11 mouse cellular contexts compared by ENCODE assay signal in the genomic region with DNA sequence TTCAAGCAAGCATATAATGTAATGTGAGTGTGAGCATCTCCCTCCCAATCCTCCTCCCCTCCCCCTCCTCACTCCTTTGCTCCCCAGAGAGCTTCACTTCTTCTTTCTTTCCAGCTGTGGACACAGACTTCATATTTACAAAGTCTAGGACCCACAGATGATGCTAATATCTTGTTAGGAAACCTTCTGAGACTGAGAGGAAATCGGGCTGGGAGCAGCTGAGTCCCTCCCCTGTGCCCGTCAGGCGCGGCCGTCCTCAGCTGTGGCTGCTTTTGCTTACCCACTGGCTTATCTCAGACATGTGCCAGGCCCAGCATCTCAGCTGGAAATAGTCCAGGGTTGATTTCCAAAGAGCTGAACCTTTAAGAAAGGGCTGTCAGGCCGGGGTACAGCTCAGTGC. TPM values are rescaled to one million over a fixed set of nuclear protein-coding genes. Genes with fewer than 3 reads are reported as not detected.
A peak's percentile ranks its signal among the peaks of the same experiment; 100 is the strongest.
DNase-seq lines count a peak whose midpoint lies in the region; ATAC-seq lines count a peak whose summit lies in the region.
"Had no signal": no experiment of that assay in that cellular context is flagged by ENCODE, and none has a peak within 500 bp of the region (broad histone marks: within the 10 kb centered on the region; RNA-seq: fewer than 3 reads in every experiment).

No protein-coding gene starts in this region.

- intact Hi-C loops in left cerebral cortex, postnatal 4 days (cut with DNase I): no loop called here
- intact Hi-C loops in left cerebral cortex, postnatal 14 days (cut with DNase I): no loop called here

- no peaks in the 10 kb centered on the region for H3K9me3 ChIP-seq in embryonic facial prominence, embryonic 13.5 days
- no peaks in the 10 kb centered on the region for H3K9me3 ChIP-seq in kidney, embryonic 16.5 days (ENCODE audit: low read length)

- H3K4me2 ChIP-seq in embryonic facial prominence, embryonic 13.5 days: no peak overlapping the region
- H3K4me2 ChIP-seq in kidney, embryonic 16.5 days (replicated peaks; ENCODE audit: low read depth, low read length): no peak overlapping the region
- H3K4me2 ChIP-seq: limb, embryonic 12.5 days had no signal

- 59% methylated on average over 6 of the region's 6 CpGs for WGBS in embryonic facial prominence, embryonic 13.5 days
- 65% methylated on average over 6 of the region's 6 CpGs for WGBS in kidney, embryonic 16.5 days

- ATAC-seq in embryonic facial prominence, embryonic 13.5 days (ENCODE audit: insufficient number of reproducible peaks, insufficient read depth, low FRiP score, low TSS enrichment, low read depth): no peak
- ATAC-seq in megakaryocyte, adult 5-6 weeks (ENCODE audit: poor library complexity, severe bottlenecking): peak; percentile 62
- ATAC-seq in kidney, embryonic 16.5 days (ENCODE audit: low FRiP score, low TSS enrichment): no peak

- H3K4me3 ChIP-seq in embryonic facial prominence, embryonic 13.5 days: no peak overlapping the region
- no peak overlapping the region for H3K4me3 ChIP-seq in kidney, embryonic 16.5 days (ENCODE audit: low read length)
- H3K4me3 ChIP-seq: limb, embryonic 12.5 days had no signal

- no peaks in the 10 kb centered on the region for H3K36me3 ChIP-seq in embryonic facial prominence, embryonic 13.5 days
- H3K36me3 ChIP-seq in kidney, embryonic 16.5 days (ENCODE audit: insufficient read depth, low read length): no peaks in the 10 kb centered on the region
- H3K36me3 ChIP-seq: limb, embryonic 12.5 days had no signal

- H3K27me3 ChIP-seq in embryonic facial prominence, embryonic 13.5 days: no peaks in the 10 kb centered on the region
- H3K27me3 ChIP-seq in kidney, embryonic 16.5 days (ENCODE audit: insufficient read depth, low read length): no peaks in the 10 kb centered on the region

- H3K27ac ChIP-seq in embryonic facial prominence, embryonic 13.5 days: 0 out of 2 replicates have a peak overlapping the region, but pooled peaks have one; percentile 9
- H3K27ac ChIP-seq in kidney, embryonic 16.5 days (ENCODE audit: low read length): no peak overlapping the region
- H3K27ac ChIP-seq: limb, embryonic 12.5 days had no signal

- DNase-seq in adrenal gland, adult 2 months: peak; percentile 63
- DNase-seq in adrenal gland, postnatal 4 days (ENCODE audit: low spot score in 2 of 2): no peak
- peak; percentile 78 for DNase-seq in left cerebral cortex, postnatal 4 days
- DNase-seq in left cerebral cortex, postnatal 14 days (ENCODE audit: low spot score in 2 of 2): no peak
- DNase-seq in natural killer cell, adult 2 months (ENCODE audit: low spot score in 2 of 2): no peak

- H3K4me1 ChIP-seq in embryonic facial prominence, embryonic 13.5 days: peaks cover 10% of the 10 kb centered on the region; the same call in 1 of the 2 replicates
- H3K4me1 ChIP-seq in kidney, embryonic 16.5 days (ENCODE audit: insufficient read depth, low read length): peaks cover 2% of the 10 kb centered on the region; the same call in 1 of the 2 replicates

- H3K9ac ChIP-seq in embryonic facial prominence, embryonic 13.5 days: no peak overlapping the region
- H3K9ac ChIP-seq in kidney, embryonic 16.5 days (replicated peaks; ENCODE audit: low read length): no peak overlapping the region
- H3K9ac ChIP-seq: limb, embryonic 12.5 days had no signal

RNA-seq across cellular contexts. Expression of a gene that starts 1.7 kb away (rescaled TPM):
- total RNA-seq in adrenal gland, adult 2 months (2021): not detected
- not detected in 2 replicates for polyA plus RNA-seq in adrenal gland, adult 2 months (2012; rRNA removed)
- not detected for total RNA-seq in adrenal gland, postnatal 4 days (2021)
- total RNA-seq in left cerebral cortex, postnatal 4 days (2021): not detected
- not detected for total RNA-seq in left cerebral cortex, postnatal 14 days (2021)
- not detected in 2 replicates for polyA plus RNA-seq in embryonic facial prominence, embryonic 13.5 days (2015; fragmentation: Nextera tagmentation; extraction: Ambion mirVana)
- total RNA-seq in megakaryocyte, adult 5-6 weeks (2015): not detected in 2 replicates
- total RNA-seq in megakaryocyte, adult 5-6 weeks (2017): not detected in 2 replicates
- polyA plus RNA-seq in kidney, embryonic 16.5 days (2015; fragmentation: Nextera tagmentation; extraction: Ambion mirVana): not detected in 2 replicates
- polyA plus RNA-seq: C2C12; inflammation-experienced regulatory T-cells, adult 6 months; limb, embryonic 12.5 days had no signal

RNA-seq across cellular contexts. Expression of a gene that starts 14.8 kb away (rescaled TPM):
- total RNA-seq in adrenal gland, adult 2 months (2021): under 1 TPM; 0.52 to 0.95 TPM
- polyA plus RNA-seq in adrenal gland, adult 2 months (2012; rRNA removed): 2.2 and 3.4 TPM in 2 replicates
- 1 to 10 TPM in 1 of 2 experiments, under 1 TPM in 1; 0.70 to 1.1 TPM for total RNA-seq in adrenal gland, postnatal 4 days (2021)
- under 1 TPM; 0.28 to 0.56 TPM for total RNA-seq in left cerebral cortex, postnatal 4 days (2021)
- under 1 TPM; 0.25 to 0.64 TPM for total RNA-seq in left cerebral cortex, postnatal 14 days (2021)
- polyA plus RNA-seq in embryonic facial prominence, embryonic 13.5 days (2015; fragmentation: Nextera tagmentation; extraction: Ambion mirVana): 0.14 and 0.43 TPM in 2 replicates
- 0.41 TPM in 1 of 2 replicates, not detected in the other for total RNA-seq in megakaryocyte, adult 5-6 weeks (2015)
- 0.04 TPM in 1 of 2 replicates, not detected in the other for total RNA-seq in megakaryocyte, adult 5-6 weeks (2017)
- polyA plus RNA-seq in kidney, embryonic 16.5 days (2015; fragmentation: Nextera tagmentation; extraction: Ambion mirVana): 0.16 and 0.37 TPM in 2 replicates

RNA-seq across cellular contexts. Expression of a gene that starts 48.4 kb away (rescaled TPM):
- total RNA-seq in adrenal gland, adult 2 months (2021): 100 to 1,000 TPM; 168 to 181 TPM
- polyA plus RNA-seq in adrenal gland, adult 2 months (2012; rRNA removed): 279 and 288 TPM in 2 replicates
- 100 to 1,000 TPM; 237 to 271 TPM for total RNA-seq in adrenal gland, postnatal 4 days (2021)
- 100 to 1,000 TPM; 167 to 181 TPM for total RNA-seq in left cerebral cortex, postnatal 4 days (2021)
- total RNA-seq in left cerebral cortex, postnatal 14 days (2021): 100 to 1,000 TPM; 156 to 174 TPM
- 25.2 and 40.3 TPM in 2 replicates for polyA plus RNA-seq in embryonic facial prominence, embryonic 13.5 days (2015; fragmentation: Nextera tagmentation; extraction: Ambion mirVana)
- 151 and 156 TPM in 2 replicates for total RNA-seq in megakaryocyte, adult 5-6 weeks (2015)
- total RNA-seq in megakaryocyte, adult 5-6 weeks (2017): 88.0 and 90.9 TPM in 2 replicates
- 55.5 and 62.4 TPM in 2 replicates for polyA plus RNA-seq in kidney, embryonic 16.5 days (2015; fragmentation: Nextera tagmentation; extraction: Ambion mirVana)

Comparison
In these comparisons a context has a peak if more than half of its experiments do, and no peak if none do; other contexts are left out.
1. DNase-seq: peak in adrenal gland, adult 2 months (single experiment) and left cerebral cortex, postnatal 4 days (single experiment); none in adrenal gland, postnatal 4 days (0 of 2), left cerebral cortex, postnatal 14 days (0 of 2) and natural killer cell, adult 2 months (0 of 2).